Mouse (Mus musculus) gastrocnemius, adult 8-10 months (tissue): ENCODE data around the gene Rgma. TPM values are rescaled to one million over a fixed set of nuclear protein-coding genes. Genes with fewer than 3 reads are reported as not detected.
A peak's percentile ranks its signal among the peaks of the same experiment; 100 is the strongest.

Source experiments
- DNase-seq, 2 experiments: peaks; one replicate each; pipeline ENCODE4 v3.0.0; 2022; ENCODE audit warnings: low spot score in 2 of 2
- total RNA-seq, 4 experiments: library from RNA; stranded (reverse); gene quantifications; 2 replicates each; pipeline ENCODE4 v1.2.4; 2022

The Rgma gene
- total RNA-seq, 4 experiments from 2014 or later = 42.9 to 60.8 (median 51.4) TPM

DNA sequence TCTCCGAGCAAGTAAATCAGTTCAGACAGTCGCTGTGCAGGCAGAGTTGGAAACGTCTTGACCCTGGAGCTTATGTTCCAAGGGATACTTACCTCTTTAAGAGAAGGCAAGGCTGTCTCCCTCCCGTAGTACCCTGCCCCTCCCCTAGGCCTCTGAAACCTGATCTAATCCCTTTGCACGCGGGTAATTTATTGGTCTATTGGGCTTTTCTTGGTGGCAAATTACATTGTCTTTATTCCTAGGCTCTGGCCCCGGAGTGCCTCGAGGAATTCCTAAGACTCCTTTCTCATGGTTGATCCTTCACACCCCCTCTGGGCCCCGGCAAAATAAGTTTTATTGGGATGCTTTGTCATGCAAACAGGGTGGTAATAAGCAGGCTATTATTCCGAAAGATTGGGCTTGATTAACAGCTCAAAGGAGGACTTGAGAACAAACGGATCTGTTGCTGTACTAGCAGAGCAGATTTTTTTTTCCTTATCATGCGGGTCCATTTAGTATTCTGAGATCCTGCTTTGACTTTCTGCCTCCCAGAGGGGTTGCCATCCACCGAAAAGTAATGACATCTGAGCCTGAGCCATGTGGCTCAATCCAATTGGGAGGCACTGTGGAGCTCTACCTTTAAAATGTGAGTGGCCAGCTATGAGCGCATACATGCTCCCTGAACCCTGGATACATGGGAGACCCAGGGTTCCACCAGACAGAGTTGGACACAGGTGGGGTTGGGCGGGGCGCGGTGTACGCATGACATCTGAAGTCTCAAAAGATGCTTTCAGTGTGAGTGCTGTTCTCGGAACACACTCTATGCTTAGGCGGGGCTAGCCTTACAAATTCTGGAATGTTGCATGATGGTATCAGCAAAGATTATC, 25.0 kb downstream of the Rgma start:
- DNase-seq = no peak

GRCm38 (mm10) chr7:73402106-73402505, 26.8 kb downstream of the Rgma start:
- DNase-seq = no peak

DNA sequence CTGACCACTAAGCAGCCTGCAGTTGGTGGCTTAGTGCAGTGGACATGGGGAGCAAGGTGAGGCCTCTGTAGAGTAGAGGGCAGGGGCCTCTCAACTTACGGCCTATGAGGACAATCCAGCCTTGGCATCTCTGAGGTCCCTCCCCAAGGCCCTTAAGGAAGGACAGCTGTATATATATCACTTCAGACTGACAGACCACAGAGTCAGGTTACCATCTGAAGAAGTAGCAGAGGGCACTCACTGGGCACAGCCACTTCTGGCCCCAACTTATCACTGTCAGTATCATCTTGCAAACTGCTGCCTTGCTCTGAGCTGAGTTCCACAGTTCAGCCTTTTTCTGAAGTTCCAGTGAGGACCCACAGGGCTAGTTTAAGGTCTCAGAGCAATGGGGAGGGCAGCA, 27.4 kb downstream of the Rgma start:
- peak; percentile 50 to 68 for DNase-seq

GRCm38 (mm10) chr7:73403538-73403937, 28.2 kb downstream of the Rgma start:
- DNase-seq = no peak

GRCm38 (mm10) chr7:73405550-73405949, 30.2 kb downstream of the Rgma start:
- no peak for DNase-seq

- no peak for DNase-seq
Measured at GRCm38 (mm10) chr7:73411523-73411922, 36.2 kb downstream of the Rgma start.

DNA sequence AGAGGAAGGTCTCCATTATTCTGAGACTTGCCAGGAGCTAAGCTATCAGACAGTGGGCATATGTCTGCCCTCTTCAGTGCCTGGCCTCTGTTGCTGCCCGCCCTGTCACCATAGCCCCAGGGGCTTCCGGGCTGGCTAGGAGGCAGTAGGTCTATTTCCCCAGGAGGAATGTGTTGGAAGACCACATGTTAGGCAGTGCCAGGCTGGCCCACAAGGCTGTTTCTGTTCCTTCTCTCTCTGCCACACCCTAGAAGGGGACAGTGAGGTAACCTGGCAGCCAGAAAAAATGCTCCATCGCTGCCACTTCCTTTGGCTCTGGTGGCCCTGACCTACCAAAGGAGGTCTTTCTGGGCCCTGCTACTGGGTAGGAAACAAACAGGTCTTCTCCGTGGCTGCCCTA, 36.7 kb downstream of the Rgma start:
- peak in 1 of 2 experiments; percentile 55 for DNase-seq

- DNase-seq = no peak
Measured at GRCm38 (mm10) chr7:73412419-73412818, 37.1 kb downstream of the Rgma start.

- no peak for DNase-seq
Measured at GRCm38 (mm10) chr7:73414192-73414591, 38.9 kb downstream of the Rgma start.

GRCm38 (mm10) chr7:73419375-73419774, 44.1 kb downstream of the Rgma start:
- no peak for DNase-seq

GRCm38 (mm10) chr7:73420827-73421226, 45.5 kb downstream of the Rgma start:
- no peak for DNase-seq

GRCm38 (mm10) chr7:73421278-73422015, 46.1 kb downstream of the Rgma start:
- DNase-seq = no peak

- DNase-seq = peak; percentile 67 to 72
Measured at GRCm38 (mm10) chr7:73422223-73423113, 47.2 kb downstream of the Rgma start.

DNA sequence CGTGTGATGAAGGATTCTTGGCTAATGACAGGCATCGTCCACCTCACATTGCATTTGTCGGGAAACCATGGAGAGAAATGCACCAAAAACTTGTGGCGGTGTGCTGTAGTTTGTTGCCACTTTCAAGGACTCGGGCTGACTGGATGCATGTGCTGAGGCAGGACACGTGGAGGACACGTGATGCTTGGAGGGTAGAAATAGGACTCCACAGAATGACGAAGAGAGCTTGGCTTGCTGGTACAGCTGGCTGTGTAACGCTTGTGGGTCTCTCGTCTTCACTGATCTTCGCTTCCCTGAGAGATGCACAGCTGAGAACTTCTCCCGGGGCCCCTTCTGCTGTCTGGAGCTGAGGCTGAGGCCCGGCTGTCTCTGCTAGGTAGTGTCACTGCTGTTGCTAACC, 47.9 kb downstream of the Rgma start:
- DNase-seq = peak in 1 of 2 experiments; percentile 60

DNA sequence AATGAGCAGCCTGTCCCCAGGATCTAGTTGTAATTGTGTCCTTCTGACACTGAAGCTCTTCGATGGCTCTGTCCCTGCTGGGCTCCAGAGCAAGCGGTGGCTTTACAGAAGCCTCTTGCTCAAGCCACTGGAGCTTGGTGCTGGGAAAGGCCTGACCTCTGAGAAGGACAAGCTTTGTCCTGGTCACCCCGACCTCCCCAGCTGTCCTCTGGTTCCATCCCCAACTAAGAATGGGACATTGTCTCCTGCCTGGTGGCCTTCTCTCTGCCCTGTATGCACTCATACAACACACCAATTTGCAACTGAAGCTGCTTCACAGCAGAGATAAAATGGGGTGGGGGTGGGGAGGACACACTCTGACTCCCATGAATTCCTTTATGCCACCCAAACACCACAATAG, 48.9 kb downstream of the Rgma start:
- DNase-seq = no peak

DNA sequence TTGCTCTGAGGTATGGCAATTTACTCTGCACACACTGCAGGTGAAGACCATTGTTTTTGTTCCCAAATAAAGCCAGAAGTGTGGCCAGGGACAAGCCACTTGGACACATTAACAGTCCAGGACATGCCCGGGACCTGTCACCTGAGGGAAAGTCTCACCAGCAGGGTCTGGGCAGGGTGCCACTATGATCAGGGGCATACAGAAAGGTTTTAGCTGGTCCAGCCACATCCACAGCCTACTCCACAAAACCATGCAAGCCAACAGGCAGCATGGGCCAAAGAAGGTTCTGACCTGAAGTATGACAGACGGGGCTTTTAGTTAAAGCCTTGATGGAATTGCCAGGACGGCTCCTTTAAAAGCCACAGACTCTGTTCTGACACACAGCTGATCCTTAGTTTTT, 49.4 kb downstream of the Rgma start:
- no peak for DNase-seq

GRCm38 (mm10) chr7:73425451-73425850, 50.1 kb downstream of the Rgma start:
- DNase-seq = no peak

DNA sequence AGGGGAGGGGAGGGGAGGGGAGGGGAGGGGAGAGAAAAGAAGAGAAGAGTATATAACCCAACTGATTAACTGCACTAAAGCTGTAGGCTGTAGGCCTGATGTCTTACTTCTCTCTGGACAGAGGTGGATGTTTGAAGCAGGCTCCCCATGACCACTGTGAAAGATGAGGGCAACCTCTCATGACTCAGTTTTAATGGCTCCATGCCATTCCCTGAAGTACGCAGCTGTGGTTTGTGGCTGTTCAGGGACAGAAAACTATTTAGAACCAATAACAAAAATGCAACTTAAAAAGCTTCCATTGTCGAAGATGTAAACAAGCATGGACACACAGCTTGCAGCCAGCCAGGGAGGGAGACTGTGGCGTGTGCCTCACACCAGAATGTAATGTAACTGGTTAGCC, 50.9 kb downstream of the Rgma start:
- DNase-seq = no peak

GRCm38 (mm10) chr7:73426752-73427386, 51.6 kb downstream of the Rgma start:
- DNase-seq = no peak

DNA sequence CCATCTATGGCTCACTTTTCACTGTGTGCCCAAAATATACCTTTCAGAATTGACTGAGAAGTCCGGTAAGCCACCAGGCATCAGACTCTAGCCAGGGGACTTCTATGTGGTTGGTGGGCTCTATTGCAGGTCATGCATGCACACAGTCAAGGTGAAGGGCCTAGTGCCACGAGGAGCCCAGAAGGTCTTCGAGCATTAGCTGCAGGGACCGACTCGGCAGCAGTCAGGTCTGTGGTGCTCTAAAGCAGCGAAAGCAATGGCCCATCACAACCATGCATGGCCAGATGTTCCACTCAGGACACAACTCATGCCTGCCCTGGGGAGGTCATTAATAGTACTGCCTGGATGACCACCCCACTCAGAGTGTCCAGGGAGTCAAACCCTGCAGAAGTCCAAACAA, 52.5 kb downstream of the Rgma start:
- DNase-seq = no peak

DNA sequence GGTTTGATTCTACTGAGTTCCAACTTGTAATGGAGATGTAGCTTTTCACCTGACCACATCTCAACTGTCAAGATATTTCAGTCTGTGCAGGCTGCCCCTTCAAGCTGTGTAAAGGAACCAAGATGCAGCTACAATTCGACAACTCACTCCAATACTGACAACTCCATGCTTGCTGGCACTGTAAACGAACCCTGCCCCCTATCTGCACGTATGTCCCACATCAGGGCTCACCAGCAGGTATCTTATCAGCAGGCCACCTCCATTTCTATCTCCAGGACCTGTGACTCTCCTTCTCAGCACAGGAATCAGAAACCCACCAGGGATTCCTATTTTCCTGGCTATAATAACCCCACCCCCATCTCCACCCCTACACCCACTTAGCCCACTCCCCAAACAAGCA, 53.2 kb downstream of the Rgma start:
- no peak for DNase-seq
